Mouse (Mus musculus) kidney, adult 9 months (tissue): Measurements from ENCODE around the gene Ppp2r5b.
A peak's percentile ranks its signal among the peaks of the same experiment; 100 is the strongest.

ENCODE experiments used
- DNase-seq: peaks from one replicate; pipeline ENCODE4 v3.0.0; 2022

The Ppp2r5b gene

GRCm38 (mm10) chr19:6233647-6234046 lies 2.0 kb downstream of the Ppp2r5b start:
- DNase-seq: peak; percentile 41

- DNase-seq: no peak
Observed at GRCm38 (mm10) chr19:6231036-6231435, 4.6 kb downstream of the Ppp2r5b start.

GRCm38 (mm10) chr19:6230411-6230810 lies 5.3 kb downstream of the Ppp2r5b start:
- DNase-seq: no peak

- DNase-seq: no peak
Observed at GRCm38 (mm10) chr19:6227864-6228263, 7.8 kb downstream of the Ppp2r5b start.

- DNase-seq: no peak
Observed at GRCm38 (mm10) chr19:6226763-6227162, 8.9 kb downstream of the Ppp2r5b start.

- DNase-seq: no peak
Observed at GRCm38 (mm10) chr19:6226135-6226534, 9.5 kb downstream of the Ppp2r5b start, which contains the start of gene Gpha2. Gene Gpha2 (plus strand): TSS chr19:6226380.

GRCm38 (mm10) chr19:6218606-6219005 lies 17.1 kb downstream of the Ppp2r5b start:
- DNase-seq: no peak

- no peak for DNase-seq
Observed at GRCm38 (mm10) chr19:6216046-6216705, 19.5 kb downstream of the Ppp2r5b start.

GRCm38 (mm10) chr19:6206716-6207115 lies 29.0 kb downstream of the Ppp2r5b start:
- DNase-seq: no peak

- no peak for DNase-seq
Observed at GRCm38 (mm10) chr19:6204265-6204664, 31.4 kb downstream of the Ppp2r5b start.

GRCm38 (mm10) chr19:6184131-6184530 lies 51.5 kb downstream of the Ppp2r5b start, which contains the start of gene Majin:
Gene Majin (plus strand): TSS chr19:6184388.
- no peak for DNase-seq

GRCm38 (mm10) chr19:6182534-6182933 lies 53.1 kb downstream of the Ppp2r5b start:
- DNase-seq: no peak

- no peak for DNase-seq
Observed at GRCm38 (mm10) chr19:6181629-6182028, 54.0 kb downstream of the Ppp2r5b start.

- no peak for DNase-seq
Observed at GRCm38 (mm10) chr19:6178775-6179174, 56.9 kb downstream of the Ppp2r5b start.
